Mouse (Mus musculus) frontal cortex, adult 2 months (tissue): ENCODE measurements around the gene Pip4k2c. TPM values are rescaled to one million over a fixed set of nuclear protein-coding genes. Genes with fewer than 3 reads are reported as not detected.
A peak's percentile ranks its signal among the peaks of the same experiment; 100 is the strongest.

Source experiments
- DNase-seq, 2 experiments: peaks; one replicate each; pipeline ENCODE4 v3.0.0; 2022; ENCODE audit warnings: low spot score in 1 of 2; ENCODE audit errors: extremely low spot score in 1 of 2
- polyA plus RNA-seq: library from polyadenylated mRNA; depleted of rRNA; stranded (reverse); fragments of >200 nt; gene quantifications from 2 replicates; pipeline ENCODE4 v1.2.3, GENCODE M21; 2012

The Pip4k2c gene
- polyA plus RNA-seq, 1 experiment: 97.4 TPM

GRCm38 (mm10) chr10:127189651-127190381 is 21.6 kb downstream of the Pip4k2c start, which contains the start of gene Arhgef25:
Gene Arhgef25 (minus strand): TSS chr10:127190083.
- no peak for DNase-seq

DNA sequence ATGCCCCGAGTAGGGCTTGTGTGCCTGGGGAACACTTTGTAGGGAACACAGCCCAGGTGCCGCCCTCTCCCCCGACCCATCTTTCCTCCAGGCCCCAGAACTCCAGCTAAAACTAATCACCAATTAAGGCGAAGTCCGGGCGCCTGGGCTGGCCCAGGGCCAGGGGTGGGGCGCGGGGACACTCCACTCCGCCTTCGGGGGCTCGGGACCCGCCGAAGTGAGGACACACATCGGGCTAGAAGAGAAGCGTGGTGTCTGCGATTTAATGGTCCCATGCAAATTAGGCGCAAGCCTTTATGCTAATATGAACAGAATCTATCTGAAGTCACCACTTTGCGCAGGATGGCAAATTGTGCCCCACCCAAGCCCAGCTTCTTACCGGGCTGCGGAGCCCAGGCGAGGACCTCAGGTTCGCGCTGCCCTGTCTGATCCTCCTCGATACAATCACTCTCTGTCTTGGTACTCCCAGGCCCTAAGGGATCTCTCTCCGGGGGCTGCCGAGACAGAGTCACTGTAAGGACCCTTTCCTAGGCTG is 22.2 kb downstream of the Pip4k2c start:
- no peak for DNase-seq

DNA sequence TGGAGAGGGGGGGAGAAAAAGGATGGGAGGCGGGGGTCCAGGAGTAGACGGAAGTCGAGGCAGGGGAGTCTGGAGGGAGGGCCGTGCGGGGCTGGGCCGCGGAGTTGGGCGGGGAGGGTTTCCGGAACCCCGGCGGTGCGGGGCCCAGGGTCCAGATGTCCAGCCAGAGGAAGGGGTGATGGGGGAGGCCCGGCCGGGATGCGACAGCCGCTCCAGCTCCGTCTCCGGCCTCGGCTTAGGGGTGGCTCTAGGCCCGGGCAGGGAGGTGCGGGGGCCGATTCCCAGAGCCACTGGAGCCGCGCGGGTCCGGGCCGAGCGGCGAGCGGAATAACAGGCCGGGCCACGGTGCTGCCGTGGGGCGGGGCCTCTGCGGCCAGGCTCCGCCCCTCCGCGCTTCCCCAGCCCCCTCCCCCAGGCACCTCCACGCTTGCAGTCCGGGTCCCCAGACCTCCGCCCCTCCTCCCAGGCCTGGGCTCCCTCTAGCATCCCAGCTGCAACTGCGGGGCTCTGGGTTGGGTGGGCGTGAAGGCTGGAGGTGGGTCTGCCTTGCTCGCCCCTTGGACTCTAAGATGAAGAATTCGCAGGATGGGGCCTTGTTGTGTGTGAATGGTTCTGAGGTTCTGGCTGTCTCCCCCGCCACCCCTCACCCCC is 22.8 kb downstream of the Pip4k2c start:
- no peak for DNase-seq

DNA sequence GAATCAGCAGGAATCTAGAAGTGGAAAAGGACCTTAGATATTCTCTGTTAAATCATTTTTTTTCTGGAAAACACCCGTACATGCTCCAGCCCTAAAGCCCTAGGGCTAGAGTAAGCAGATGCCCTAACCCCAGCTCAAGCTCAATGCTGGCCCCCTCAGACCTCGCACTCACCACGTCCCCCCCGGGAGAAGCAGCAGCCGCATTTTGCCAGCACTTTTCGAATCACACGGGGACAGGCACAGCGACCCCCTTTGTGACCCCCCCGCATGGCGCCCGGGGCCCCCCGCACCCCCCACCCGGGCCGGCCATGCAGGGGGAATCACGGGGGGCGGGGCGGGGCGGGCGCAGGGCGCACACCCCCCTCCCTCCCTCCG is 23.3 kb downstream of the Pip4k2c start:
- DNase-seq: no peak

DNA sequence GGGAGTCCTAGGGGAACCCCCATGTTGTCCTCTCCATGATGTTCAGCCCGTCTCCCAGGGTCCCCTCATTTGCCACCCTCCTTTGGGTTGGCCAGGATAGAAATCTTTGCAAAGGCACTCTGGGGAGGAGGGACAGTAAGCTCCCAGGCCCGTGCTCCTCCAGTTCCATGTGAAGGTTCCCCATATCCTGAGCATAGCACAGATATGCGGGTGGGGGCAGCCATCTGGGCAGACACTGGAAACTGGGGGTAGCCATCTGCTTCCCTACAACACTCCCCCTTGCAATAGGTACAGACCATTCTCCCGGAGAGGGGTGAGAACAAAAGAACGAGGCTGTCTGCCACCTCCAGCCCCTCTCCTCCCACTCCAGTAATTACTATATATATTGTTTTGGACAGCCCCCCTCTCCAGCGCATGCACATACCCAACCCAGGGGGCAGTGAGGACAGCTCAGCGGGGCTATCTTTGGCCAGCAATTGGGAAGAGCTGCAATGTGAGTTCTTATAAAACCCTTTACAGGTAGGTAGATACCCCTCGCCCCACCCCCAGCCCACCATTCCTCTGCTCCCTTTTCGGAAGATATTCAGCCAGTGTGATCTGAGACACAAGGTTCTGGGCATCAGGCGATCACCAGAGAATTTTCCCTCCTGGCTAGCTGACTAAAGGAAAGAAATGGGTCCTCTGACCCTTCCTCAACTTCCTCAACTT is 23.9 kb downstream of the Pip4k2c start:
- peak; percentile 78 to 83 for DNase-seq

- no peak for DNase-seq
Measured at GRCm38 (mm10) chr10:127186451-127186850, 24.9 kb downstream of the Pip4k2c start.

DNA sequence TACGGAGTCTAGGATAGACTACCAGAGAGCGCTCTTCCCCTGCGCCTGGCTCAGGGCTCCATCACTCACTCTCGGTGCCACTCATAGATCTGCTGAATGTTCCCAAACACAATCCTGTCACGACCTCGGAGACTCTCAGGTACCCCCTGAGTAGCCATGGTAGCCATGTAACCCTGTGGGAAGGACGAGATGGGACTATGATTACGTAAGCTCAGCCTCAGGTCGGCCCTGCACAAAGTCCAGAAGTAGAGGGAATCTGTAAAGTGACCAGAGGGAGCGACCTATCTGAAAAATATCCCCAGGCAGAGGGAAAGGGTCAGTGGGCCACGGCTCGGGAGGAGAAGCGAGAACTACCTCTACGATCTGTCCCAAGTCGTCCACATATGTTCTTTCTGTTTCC is 25.9 kb downstream of the Pip4k2c start:
- no peak for DNase-seq

- DNase-seq: no peak
Measured at GRCm38 (mm10) chr10:127185101-127185500, 26.3 kb downstream of the Pip4k2c start.

DNA sequence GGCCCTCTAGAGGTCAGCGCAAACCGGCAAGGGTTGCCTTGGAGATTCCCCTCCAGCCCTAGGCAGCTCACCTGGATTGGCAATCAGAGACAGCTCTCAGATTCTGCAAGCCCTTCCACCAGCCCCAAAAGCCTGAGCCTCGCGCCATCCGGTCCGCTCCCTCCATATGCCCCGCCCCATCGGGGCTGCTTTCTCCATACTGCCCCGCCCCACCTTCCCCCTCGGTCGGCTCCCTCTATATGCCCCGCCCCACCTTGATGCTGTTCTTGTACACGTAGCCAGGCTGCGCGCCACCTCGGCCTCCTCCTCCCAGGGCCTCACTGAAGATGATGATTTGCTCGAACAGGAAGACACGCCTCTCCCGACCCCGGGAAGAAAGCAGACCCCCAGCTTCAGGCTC is 27.6 kb downstream of the Pip4k2c start:
- no peak for DNase-seq

- DNase-seq: no peak
Measured at GRCm38 (mm10) chr10:127182624-127183023, 28.8 kb downstream of the Pip4k2c start.

DNA sequence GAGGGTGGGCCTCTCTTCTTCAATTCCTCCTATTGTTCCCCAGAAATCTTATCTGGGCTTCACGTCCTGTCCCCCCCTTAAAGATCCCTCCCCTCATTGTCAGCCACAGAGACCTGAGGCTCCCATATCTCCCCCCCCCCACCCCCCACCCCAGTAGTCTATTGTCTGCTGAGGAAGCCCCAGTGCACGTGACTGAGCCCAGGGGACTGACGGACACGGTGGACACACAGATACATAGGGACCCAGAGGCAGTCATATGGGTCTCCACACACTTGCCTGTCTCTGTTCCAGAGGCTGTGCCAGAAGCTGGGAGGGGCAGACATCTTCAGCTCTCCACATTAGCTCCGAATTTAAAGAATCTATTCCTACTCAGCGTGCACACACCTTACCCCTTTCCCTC is 29.8 kb downstream of the Pip4k2c start:
- DNase-seq: no peak

DNA sequence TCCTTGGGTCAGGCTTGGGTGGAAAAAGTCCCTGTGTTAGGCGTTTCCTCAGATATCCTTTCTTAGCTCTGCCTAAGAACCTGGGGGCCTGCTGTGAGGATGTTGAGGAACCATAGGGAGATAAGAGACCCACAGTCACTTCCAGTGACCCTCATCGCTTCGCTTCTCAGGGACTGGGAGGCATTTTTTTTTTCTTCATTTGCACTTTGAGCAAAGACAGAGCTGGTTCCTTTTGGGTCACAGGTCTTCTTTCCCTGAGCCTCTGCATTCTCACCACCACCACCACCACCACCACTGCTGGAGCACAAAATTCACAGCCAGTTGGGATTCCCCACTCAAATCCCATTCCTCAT is 30.7 kb downstream of the Pip4k2c start:
- DNase-seq: no peak

DNA sequence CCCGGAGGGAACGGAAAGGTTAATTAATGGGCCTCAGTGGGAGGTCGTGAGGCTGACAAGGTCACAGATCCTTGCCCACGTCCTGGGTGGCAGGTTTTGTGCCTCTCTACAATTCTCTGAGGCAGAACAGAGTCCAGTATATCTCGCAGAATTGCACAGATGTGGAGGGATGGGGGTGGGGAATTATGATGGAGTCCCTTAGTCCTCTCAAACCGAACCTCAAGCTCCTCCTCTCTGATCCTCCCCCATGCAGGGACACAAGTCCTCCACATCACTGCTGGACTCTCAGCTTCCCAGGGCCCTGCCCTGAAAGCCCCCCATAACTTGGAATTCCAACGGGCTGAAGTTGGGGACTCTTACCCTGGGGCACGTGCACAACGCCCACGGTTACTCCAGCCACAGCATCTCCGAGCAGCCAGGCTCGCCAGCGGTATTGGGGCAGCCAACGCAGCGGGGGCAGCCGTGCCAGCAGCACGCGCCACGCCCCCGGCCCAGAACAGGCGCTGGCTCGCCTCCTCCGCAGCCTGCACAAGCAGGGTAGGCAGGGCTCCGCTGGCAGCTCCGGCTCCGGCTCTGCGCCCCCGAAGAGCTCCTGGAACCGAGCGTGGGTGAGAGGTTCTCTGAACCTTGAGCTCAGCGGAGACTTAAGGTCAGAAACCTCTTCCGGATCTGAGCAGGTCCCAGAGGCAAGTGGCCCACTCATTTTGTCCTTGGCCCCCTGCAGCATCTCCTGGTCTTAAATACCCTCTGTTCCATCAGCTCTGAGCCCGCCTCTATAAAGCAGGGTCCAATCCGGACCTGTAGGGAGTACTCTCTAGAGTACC is 31.3 kb downstream of the Pip4k2c start, which contains the start of gene Slc26a10:
Gene Slc26a10, minus strand, starts transcription at position 775 of the 824 bp plus-strand sequence.
- peak in 1 of 2 experiments; percentile 70 for DNase-seq

GRCm38 (mm10) chr10:127178286-127179027 is 32.9 kb downstream of the Pip4k2c start:
- no peak for DNase-seq

- peak in 1 of 2 experiments; percentile 91 for DNase-seq
Measured at GRCm38 (mm10) chr10:127177719-127178118, 33.7 kb downstream of the Pip4k2c start.

GRCm38 (mm10) chr10:127177235-127177634 is 34.1 kb downstream of the Pip4k2c start:
- DNase-seq: no peak

GRCm38 (mm10) chr10:127176756-127177155 is 34.6 kb downstream of the Pip4k2c start:
- no peak for DNase-seq

- no peak for DNase-seq
Measured at GRCm38 (mm10) chr10:127176228-127176627, 35.2 kb downstream of the Pip4k2c start.

GRCm38 (mm10) chr10:127174170-127174569 is 37.2 kb downstream of the Pip4k2c start:
- no peak for DNase-seq
